Mouse (Mus musculus): ENCODE measurements around the gene Retreg3. TPM values are rescaled to one million over a fixed set of nuclear protein-coding genes. Genes with fewer than 3 reads are reported as not detected.

Retreg3 gene
- polyA plus RNA-seq (2012; ENCODE audit: insufficient read depth, insufficient read length, low replicate concordance, missing spikeins), result not detected in 2 replicates

DNA sequence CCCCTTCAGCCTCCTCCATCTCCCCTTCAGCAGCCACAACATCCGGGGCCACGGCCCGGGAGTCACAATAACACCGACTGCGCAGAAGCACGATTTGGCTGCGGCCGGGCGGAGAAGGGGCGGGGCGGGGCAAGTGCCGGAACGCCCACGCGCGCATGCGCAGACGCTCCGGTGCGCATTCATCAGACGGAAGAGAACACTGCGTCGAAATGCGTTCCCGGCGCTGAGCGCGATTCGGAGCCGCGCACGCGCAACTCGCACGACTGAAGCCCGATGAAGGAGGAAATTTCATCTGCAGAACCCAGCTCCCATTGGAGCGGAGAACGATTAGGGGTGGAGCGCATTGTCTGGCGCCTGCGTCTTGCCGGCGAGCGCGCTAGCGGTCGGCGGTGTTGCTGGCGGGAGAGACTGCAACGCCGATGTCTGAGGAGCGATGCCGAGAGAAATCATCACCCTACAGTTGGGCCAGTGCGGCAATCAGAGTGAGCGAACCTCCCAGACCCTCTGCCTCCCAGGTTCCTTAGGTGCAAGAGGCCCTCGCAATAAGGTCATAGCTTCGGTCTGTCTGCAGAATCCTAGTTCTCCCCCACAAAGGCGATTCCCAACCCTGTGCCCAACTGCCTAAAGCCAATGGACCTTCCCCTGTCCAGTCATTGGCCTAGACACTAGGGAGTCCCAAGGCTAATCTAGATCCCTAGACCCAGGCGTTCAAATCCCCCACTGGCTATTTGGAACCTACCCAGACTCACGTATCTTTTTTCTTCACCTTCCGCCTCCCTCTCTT lies at the start of gene Retreg3, which contains the start of gene Tubg1:
Retreg3 (minus strand) TSS at position 133 of the 784 bp plus-strand sequence.
Tubg1 (plus strand) TSS at position 178 of the 784 bp plus-strand sequence.
- Histone ChIP-seq H3K4me3 (ENCODE audit: insufficient read depth, low read depth, low read length) (peak within 1 kb of the TSS; percentile 76), H3K4me1 (ENCODE audit: control insufficient read depth, insufficient read depth, low read length) (peaks cover 18% of the 10 kb centered on the region), H3K27ac (ENCODE audit: insufficient read depth, low read depth, low read length) (peak within 1 kb of the TSS; percentile 68)
- TF ChIP-seq POLR2A (IDR thresholded peaks at IDR 0.05; ENCODE audit: insufficient read depth, low read depth, low read length), result peak; percentile 96
- TF ChIP-seq CTCF (IDR thresholded peaks at IDR 0.05; ENCODE audit: insufficient read depth, low read depth, low read length), result no peak
- under 1% methylated on average over 61 of the region's 61 CpGs for WGBS

DNA sequence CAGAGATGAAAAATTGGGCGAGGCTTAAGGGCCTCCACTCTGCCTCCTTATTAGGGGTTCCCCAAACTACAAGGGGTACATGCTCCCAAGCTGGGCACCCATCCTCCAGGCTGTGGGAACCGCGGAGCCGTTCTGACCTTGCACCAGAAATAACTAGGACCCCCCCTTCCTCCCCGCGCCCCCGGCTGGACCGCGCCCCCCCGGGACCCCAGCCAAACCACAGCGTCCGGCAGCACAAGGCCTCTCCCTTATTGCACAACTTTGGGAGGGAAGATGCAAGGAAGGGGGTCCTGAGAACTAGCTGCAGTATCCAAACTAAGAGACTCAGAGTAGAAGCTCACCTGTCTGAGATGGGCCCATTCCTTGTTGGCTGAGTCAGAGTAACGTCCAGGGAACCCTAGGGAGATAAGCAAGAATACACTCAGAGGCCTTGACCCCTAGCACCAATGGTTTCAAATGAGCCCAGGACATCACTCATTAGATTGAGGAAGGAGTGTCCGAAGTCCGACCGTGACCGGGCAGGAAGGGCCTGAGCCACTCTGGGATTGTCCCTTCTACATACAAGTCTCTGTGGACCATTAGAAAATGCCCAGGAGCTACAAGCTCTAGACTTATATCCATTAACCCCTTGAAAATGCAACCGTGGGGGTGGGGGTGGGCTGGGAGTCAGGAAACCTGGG lies 48.7 kb upstream of the Retreg3 start:
- H3K4me1 ChIP-seq (ENCODE audit: control insufficient read depth, insufficient read depth, low read length), result peaks cover 26% of the 10 kb centered on the region
- H3K4me3 ChIP-seq (ENCODE audit: insufficient read depth, low read depth, low read length), result no peak overlapping the region
- TF ChIP-seq POLR2A (IDR thresholded peaks at IDR 0.05; ENCODE audit: insufficient read depth, low read depth, low read length) (no peak), CTCF (IDR thresholded peaks at IDR 0.05; ENCODE audit: insufficient read depth, low read depth, low read length) (no peak)
- H3K27ac ChIP-seq (ENCODE audit: insufficient read depth, low read depth, low read length), result no peak overlapping the region
- WGBS, result 70% methylated on average over 18 of the region's 18 CpGs

DNA sequence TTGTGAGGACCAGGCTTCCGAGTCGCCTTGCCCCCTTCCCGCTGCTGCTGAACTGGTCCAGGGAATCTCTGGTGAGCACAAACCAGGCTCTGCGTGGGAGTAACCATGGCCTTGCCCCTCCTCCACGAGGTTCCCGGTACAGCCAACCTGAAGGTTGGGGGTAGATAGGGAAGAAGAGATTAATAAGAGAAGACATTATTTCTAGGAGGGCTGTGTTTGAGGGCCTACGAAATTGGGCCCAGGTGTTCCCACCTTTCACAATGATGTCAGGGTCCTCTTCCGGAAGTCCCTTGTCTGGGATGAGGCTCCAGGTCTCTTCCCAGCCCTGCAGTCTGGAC lies 48.2 kb upstream of the Retreg3 start:
- Histone ChIP-seq H3K4me1 (ENCODE audit: control insufficient read depth, insufficient read depth, low read length) (peaks cover 27% of the 10 kb centered on the region), H3K4me3 (ENCODE audit: insufficient read depth, low read depth, low read length) (no peak overlapping the region), H3K27ac (ENCODE audit: insufficient read depth, low read depth, low read length) (no peak overlapping the region)
- whole genome bisulfite sequencing, result 74% methylated on average over 8 of the region's 8 CpGs
- no peak for TF ChIP-seq POLR2A (IDR thresholded peaks at IDR 0.05; ENCODE audit: insufficient read depth, low read depth, low read length)
- no peak for TF ChIP-seq CTCF (IDR thresholded peaks at IDR 0.05; ENCODE audit: insufficient read depth, low read depth, low read length)

DNA sequence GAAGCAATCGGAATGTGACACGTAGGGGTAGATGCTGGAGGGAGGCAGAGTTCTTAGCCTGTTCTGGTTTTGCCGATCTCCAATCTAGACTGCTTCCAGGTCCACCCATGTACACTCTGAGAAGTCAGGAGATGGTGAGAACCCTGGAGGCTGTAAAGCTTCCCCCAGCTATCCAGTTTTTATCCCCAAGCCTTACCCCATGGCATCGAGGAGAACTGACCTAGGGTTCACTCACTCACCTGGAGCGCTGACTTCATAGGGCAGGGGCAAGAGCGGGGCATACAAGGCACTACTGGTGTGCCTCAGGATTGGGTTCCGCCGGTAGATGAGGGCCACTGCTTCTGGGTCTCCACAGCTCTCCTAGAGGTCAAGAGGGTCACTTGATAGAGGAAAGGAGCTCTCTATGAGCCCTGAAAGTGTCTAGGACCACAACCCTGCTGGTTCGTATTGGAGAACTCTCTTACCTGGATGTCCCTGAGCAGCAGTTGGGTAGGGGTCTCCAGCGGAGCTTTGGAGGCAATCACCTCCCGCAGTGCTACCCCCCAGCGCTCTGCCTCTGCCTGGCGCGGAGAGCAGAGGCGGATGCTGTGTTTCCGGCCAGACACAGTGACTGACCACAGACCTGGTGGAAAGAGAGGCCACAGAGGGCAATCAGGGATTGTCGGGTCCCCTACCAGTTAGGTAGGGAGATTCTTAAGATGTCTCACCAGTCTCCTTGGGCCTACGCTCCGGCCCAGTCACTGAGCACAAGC lies 47.7 kb upstream of the Retreg3 start:
- Histone ChIP-seq H3K27ac (ENCODE audit: insufficient read depth, low read depth, low read length) (no peak overlapping the region), H3K4me3 (ENCODE audit: insufficient read depth, low read depth, low read length) (no peak overlapping the region), H3K4me1 (ENCODE audit: control insufficient read depth, insufficient read depth, low read length) (peaks cover 32% of the 10 kb centered on the region)
- WGBS, result 83% methylated on average over 19 of the region's 19 CpGs
- no peak for TF ChIP-seq CTCF (IDR thresholded peaks at IDR 0.05; ENCODE audit: insufficient read depth, low read depth, low read length)
- no peak for TF ChIP-seq POLR2A (IDR thresholded peaks at IDR 0.05; ENCODE audit: insufficient read depth, low read depth, low read length)

DNA sequence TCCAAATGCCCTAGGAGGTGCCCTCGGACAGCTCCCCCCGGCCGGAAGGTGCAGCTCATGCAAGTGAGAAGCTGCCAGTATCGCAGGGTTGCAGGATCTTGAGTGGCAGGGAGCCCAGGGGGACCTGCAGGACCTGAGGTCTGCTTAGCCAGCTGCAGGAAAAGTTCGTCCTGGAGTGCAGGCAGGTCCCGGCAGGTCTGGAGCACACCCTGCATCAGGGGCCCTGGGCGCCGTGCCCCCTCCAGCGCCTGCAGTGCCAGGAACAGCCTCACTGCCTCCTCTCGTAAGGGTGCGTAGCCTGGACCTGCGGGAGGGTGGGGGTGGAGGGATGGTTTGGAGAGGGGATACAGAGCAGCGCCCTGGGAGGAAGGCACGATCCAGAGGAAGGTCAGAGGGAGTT lies 46.7 kb upstream of the Retreg3 start:
- WGBS, result 83% methylated on average over 14 of the region's 14 CpGs
- TF ChIP-seq CTCF (IDR thresholded peaks at IDR 0.05; ENCODE audit: insufficient read depth, low read depth, low read length) (no peak), POLR2A (IDR thresholded peaks at IDR 0.05; ENCODE audit: insufficient read depth, low read depth, low read length) (no peak)

DNA sequence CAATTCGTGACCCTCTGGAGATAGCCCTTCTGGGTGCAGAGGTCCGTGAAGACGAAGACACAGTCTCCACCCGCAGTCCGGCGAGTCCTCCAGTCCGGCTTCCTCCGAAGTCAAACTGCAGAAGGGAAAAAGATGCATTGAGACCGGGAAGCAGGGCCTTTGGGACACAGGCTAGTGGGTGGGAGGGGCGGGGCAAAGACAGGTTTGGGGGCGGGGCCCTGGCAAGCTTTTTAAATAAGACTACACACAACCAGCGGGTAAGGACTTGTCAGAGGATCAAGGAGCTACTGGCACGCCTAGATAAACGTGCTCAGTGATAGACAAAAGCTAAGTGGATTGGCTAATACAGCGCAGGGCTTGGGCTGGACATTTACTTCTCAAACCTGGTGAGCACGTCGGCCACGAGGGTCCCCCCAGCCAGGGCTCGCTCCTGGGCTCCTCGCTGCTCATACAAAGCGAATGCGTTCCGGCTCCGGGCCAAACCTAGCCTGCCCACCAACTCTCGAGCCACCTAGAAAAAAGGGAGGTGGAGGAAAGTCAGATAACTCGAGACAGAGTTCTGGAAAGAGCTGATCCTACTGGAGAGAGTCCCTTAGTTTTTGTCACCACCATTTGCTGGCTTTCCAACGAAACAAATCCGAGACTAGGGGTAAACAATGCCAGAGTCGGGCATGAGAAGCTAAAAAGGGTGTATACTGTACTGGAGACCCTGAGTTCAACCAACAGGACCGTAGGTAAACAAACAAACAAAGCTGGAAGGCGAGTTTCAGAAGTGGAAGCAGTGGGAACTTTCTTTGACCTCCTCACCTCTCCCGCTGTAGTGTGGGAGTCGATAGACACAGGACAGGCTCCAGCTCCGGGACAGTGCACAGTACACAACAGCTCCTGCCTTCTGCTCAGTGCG lies 45.2 kb upstream of the Retreg3 start:
- no peak overlapping the region for H3K27ac ChIP-seq (ENCODE audit: insufficient read depth, low read depth, low read length)
- TF ChIP-seq CTCF (IDR thresholded peaks at IDR 0.05; ENCODE audit: insufficient read depth, low read depth, low read length) (no peak), POLR2A (IDR thresholded peaks at IDR 0.05; ENCODE audit: insufficient read depth, low read depth, low read length) (no peak)
- 73% methylated on average over 35 of the region's 35 CpGs for WGBS
- H3K4me3 ChIP-seq (ENCODE audit: insufficient read depth, low read depth, low read length), result no peak overlapping the region
- H3K4me1 ChIP-seq (ENCODE audit: control insufficient read depth, insufficient read depth, low read length), result peaks cover 25% of the 10 kb centered on the region

More for the DNA sequence above, 46.7 kb upstream of the Retreg3 start:
- Histone ChIP-seq H3K4me3 (ENCODE audit: insufficient read depth, low read depth, low read length) (no peak overlapping the region), H3K4me1 (ENCODE audit: control insufficient read depth, insufficient read depth, low read length) (peaks cover 31% of the 10 kb centered on the region), H3K27ac (ENCODE audit: insufficient read depth, low read depth, low read length) (no peak overlapping the region)

DNA sequence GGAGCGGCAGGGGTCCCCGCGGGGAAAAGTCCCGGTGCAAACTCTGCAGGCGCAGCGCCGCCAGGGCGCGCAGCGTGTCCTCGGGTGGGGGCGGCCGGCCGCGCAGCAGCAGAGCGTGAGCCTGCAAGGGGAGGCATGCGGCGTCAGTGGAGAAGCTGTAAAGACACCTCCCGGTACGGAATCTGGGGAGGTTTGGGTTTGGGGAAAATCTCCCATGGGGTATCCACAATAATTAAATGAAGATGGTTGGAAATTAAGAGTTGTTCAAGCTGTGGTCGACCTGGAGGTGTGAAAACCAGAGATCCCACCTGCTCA lies 44.6 kb upstream of the Retreg3 start:
- WGBS, result 61% methylated on average over 21 of the region's 21 CpGs
- H3K4me1 ChIP-seq (ENCODE audit: control insufficient read depth, insufficient read depth, low read length), result peaks cover 20% of the 10 kb centered on the region
- no peak overlapping the region for H3K27ac ChIP-seq (ENCODE audit: insufficient read depth, low read depth, low read length)
- H3K4me3 ChIP-seq (ENCODE audit: insufficient read depth, low read depth, low read length), result no peak overlapping the region
- TF ChIP-seq CTCF (IDR thresholded peaks at IDR 0.05; ENCODE audit: insufficient read depth, low read depth, low read length), result no peak
- no peak for TF ChIP-seq POLR2A (IDR thresholded peaks at IDR 0.05; ENCODE audit: insufficient read depth, low read depth, low read length)
